Mouse (Mus musculus) C2C12 (cell line): Measurements from ENCODE around the gene Lsamp.

Experiments
- CEBPB ChIP-seq: IDR thresholded peaks from one replicate; pipeline ENCODE4 v1.6.1; 2011; ENCODE audit warnings: low read depth, mild to moderate bottlenecking, control low read depth, moderate library complexity
- CTCF ChIP-seq: IDR thresholded peaks from one replicate; pipeline ENCODE4 v1.5.1; 2011; ENCODE audit not compliant: control insufficient read depth, insufficient read depth, insufficient read length
- FOSL1 ChIP-seq: IDR thresholded peaks from one replicate; pipeline ENCODE4 v1.8.0; 2011; ENCODE audit warnings: mild to moderate bottlenecking, low read length; ENCODE audit not compliant: poor library complexity, insufficient read depth, severe bottlenecking
- MAX ChIP-seq: IDR thresholded peaks from one replicate; pipeline ENCODE4 v1.6.1; 2011; ENCODE audit warnings: mild to moderate bottlenecking, control low read depth
- MYOD1 ChIP-seq: IDR thresholded peaks from one replicate; pipeline ENCODE4 v1.6.1; 2011; ENCODE audit warnings: low read depth; ENCODE audit not compliant: control insufficient read depth, insufficient read length
- MYOG ChIP-seq: IDR thresholded peaks from one replicate; pipeline ENCODE4 v1.6.1; 2011; ENCODE audit not compliant: control insufficient read depth, insufficient read length; ENCODE audit errors: extremely low read depth
- USF1 ChIP-seq: IDR thresholded peaks from one replicate; pipeline ENCODE4 v1.6.1; 2011; ENCODE audit warnings: low read depth, mild to moderate bottlenecking, control low read depth, moderate library complexity

- no peak for TF ChIP-seq USF1
- no peak for TF ChIP-seq MAX
- TF ChIP-seq CTCF = no peak
- no peak for TF ChIP-seq MYOD1
- TF ChIP-seq MYOG = no peak
- no peak for TF ChIP-seq CEBPB
- no peak for TF ChIP-seq FOSL1
Observed at GRCm38 (mm10) chr16:41510915-41511552, 1526.9 kb downstream of the Lsamp start.
